Mouse (Mus musculus) liver, embryonic 14.5 days (tissue): ENCODE measurements around the gene Ccdc69. TPM values are rescaled to one million over a fixed set of nuclear protein-coding genes. Genes with fewer than 3 reads are reported as not detected.

Source experiments
- ATAC-seq: fragments of 200-750 bp; cut with Nextera tagmentation; 2 replicates; pipeline ENCODE4 v1.8.0; 2017; ENCODE audit warnings: moderate number of reproducible peaks, mild to moderate bottlenecking, moderate library complexity; ENCODE audit not compliant: insufficient read depth
- DNase-seq, 3 experiments: peaks; one replicate each; pipeline ENCODE4 v3.0.0-alpha.2; 2012 to 2013; ENCODE audit warnings: low read depth in 3 of 3, low spot score in 3 of 3
- H3K27ac ChIP-seq: fragments of 300-500 bp; sonication (generic); 2 replicates; pipeline ENCODE4 v1.5.1; 2014; ENCODE audit warnings: moderate library complexity, mild to moderate bottlenecking, control low read depth, inconsistent platforms
- H3K27me3 ChIP-seq: fragments of 300-500 bp; sonication (generic); 2 replicates; pipeline ENCODE4 v1.6.1; 2014; ENCODE audit warnings: mild to moderate bottlenecking, low read length, moderate library complexity; ENCODE audit not compliant: control insufficient read depth, insufficient read depth
- H3K36me3 ChIP-seq: fragments of 300-500 bp; sonication (generic); replicated peaks from 2 replicates; pipeline ENCODE4 v1.6.1; 2014; ENCODE audit warnings: low read depth; ENCODE audit not compliant: control insufficient read depth, insufficient read depth
- H3K4me1 ChIP-seq, 2 experiments: fragments of 200-500 bp in 1 of 2; fragments of 300-500 bp in 1 of 2; sonication (generic) in 1 of 2; replicated peaks; 2 replicates each; pipeline ENCODE4 v1.6.1; 2012 to 2014; ENCODE audit warnings: antibody characterized with exemption in 1 of 2, inconsistent platforms in 1 of 2, low read length in 1 of 2; ENCODE audit not compliant: control insufficient read depth in 2 of 2, insufficient read depth in 2 of 2
- H3K4me2 ChIP-seq: fragments of 300-500 bp; sonication (generic); 2 replicates; pipeline ENCODE4 v1.6.1; 2014; ENCODE audit warnings: low read depth, mild to moderate bottlenecking, control low read depth, moderate library complexity
- H3K4me3 ChIP-seq, 2 experiments: fragments of 200-500 bp in 1 of 2; fragments of 300-500 bp in 1 of 2; sonication (generic) in 1 of 2; 2 replicates each; pipeline ENCODE4 v1.5.1; 2012 to 2014; ENCODE audit warnings: low read depth in 2 of 2, low read length in 2 of 2, mild to moderate bottlenecking in 2 of 2, control low read depth in 1 of 2, inconsistent platforms in 1 of 2, moderate library complexity in 1 of 2; ENCODE audit not compliant: insufficient read depth in 1 of 2
- H3K9ac ChIP-seq: fragments of 300-500 bp; sonication (generic); replicated peaks from 2 replicates; pipeline ENCODE4 v1.6.1; 2014; ENCODE audit warnings: mild to moderate bottlenecking, control low read depth, moderate library complexity
- H3K9me3 ChIP-seq: fragments of 300-500 bp; sonication (generic); 2 replicates; pipeline ENCODE4 v1.6.1; 2016; ENCODE audit warnings: low read length, mixed read lengths; ENCODE audit not compliant: control insufficient read depth
- CTCF ChIP-seq: IDR thresholded peaks from 2 replicates; pipeline ENCODE4 v1.5.1; 2016; ENCODE audit warnings: antibody characterized with exemption, low read depth, control low read depth
- EP300 ChIP-seq: IDR thresholded peaks from 2 replicates; pipeline ENCODE4 v1.6.1; 2016; ENCODE audit warnings: antibody characterized with exemption, low read depth
- whole genome bisulfite sequencing: fragments of 180-500 bp; shearing (Covaris S2); extraction: QIAGEN DNeasy Blood & Tissue Kit; methylation state at CpG from one replicate; pipeline ENCODE4 v1.1.7; 2014; ENCODE audit not compliant: insufficient replicate concordance; 5-methylcytosine and 5-hydroxymethylcytosine counted together
- polyA plus RNA-seq, 2 experiments: library from polyadenylated mRNA; depleted of rRNA in 1 of 2; stranded (reverse) in 1 of 2; unstranded in 1 of 2; fragments of >200 nt; fragmentation: Nextera tagmentation in 1 of 2; extraction: Ambion mirVana in 1 of 2; gene quantifications; 2 replicates each; pipeline versions ENCODE4 v1.2.1 to v1.2.3; 2012 to 2014

Ccdc69 gene
- polyA plus RNA-seq, 2 experiments, result 0.77 to 1.1 TPM

- H3K9me3 ChIP-seq, result no peaks in the 10 kb centered on the region
- no peak overlapping the region for H3K4me2 ChIP-seq
- no peaks in the 10 kb centered on the region for H3K27me3 ChIP-seq
- WGBS, result 62% methylated on average over 9 of the region's 9 CpGs
- H3K4me3 ChIP-seq, result no peak overlapping the region
- H3K27ac ChIP-seq, result no peak overlapping the region
- peaks cover 0 to 5% of the 10 kb centered on the region in 2 experiments; a peak in 2 of 4 replicates for H3K4me1 ChIP-seq
- ATAC-seq, result no peak
- no peaks in the 10 kb centered on the region for H3K36me3 ChIP-seq
- H3K9ac ChIP-seq, result no peak overlapping the region
- no peak for DNase-seq
- TF ChIP-seq CTCF (no peak), EP300 (no peak)
These were observed 62.1 kb downstream of the Ccdc69 start for GRCm38 (mm10) chr11:55015831-55016241.

- no peak for TF ChIP-seq EP300
- ATAC-seq, result no peak
- DNase-seq, result no peak
- Histone ChIP-seq H3K36me3 (no peaks in the 10 kb centered on the region), H3K9ac (no peak overlapping the region), H3K27ac (no peak overlapping the region), H3K4me2 (no peak overlapping the region), H3K9me3 (no peaks in the 10 kb centered on the region), H3K4me1 (peaks cover 0 to 5% of the 10 kb centered on the region in 2 experiments; a peak in 2 of 4 replicates), H3K27me3 (no peaks in the 10 kb centered on the region), H3K4me3 (no peak overlapping the region)
- 71% methylated on average over 3 of the region's 3 CpGs for WGBS
These were observed 62.7 kb downstream of the Ccdc69 start for GRCm38 (mm10) chr11:55015264-55015663.

GRCm38 (mm10) chr11:55013802-55014201, 64.1 kb downstream of the Ccdc69 start:
- ATAC-seq (no peak), DNase-seq (no peak)
- Histone ChIP-seq H3K9ac (no peak overlapping the region), H3K9me3 (no peaks in the 10 kb centered on the region), H3K27ac (no peak overlapping the region), H3K36me3 (no peaks in the 10 kb centered on the region), H3K4me2 (no peak overlapping the region), H3K4me1 (peaks cover 0 to 2% of the 10 kb centered on the region in 2 experiments; a peak in 1 of 4 replicates), H3K27me3 (no peaks in the 10 kb centered on the region), H3K4me3 (no peak overlapping the region)
- no peak for TF ChIP-seq CTCF
- no peak for TF ChIP-seq EP300
- 60% methylated on average over 6 of the region's 6 CpGs for WGBS

GRCm38 (mm10) chr11:55012551-55013521, 65.1 kb downstream of the Ccdc69 start:
- Histone ChIP-seq H3K4me1 (peaks cover 0 to 2% of the 10 kb centered on the region in 2 experiments; a peak in 1 of 4 replicates), H3K27me3 (no peaks in the 10 kb centered on the region), H3K27ac (no peak overlapping the region), H3K4me3 (no peak overlapping the region), H3K9ac (no peak overlapping the region), H3K9me3 (no peaks in the 10 kb centered on the region), H3K4me2 (no peak overlapping the region), H3K36me3 (no peaks in the 10 kb centered on the region)
- no peak for TF ChIP-seq EP300
- TF ChIP-seq CTCF, result no peak
- DNase-seq, result no peak
- WGBS, result 62% methylated on average over 5 of the region's 5 CpGs
- no peak for ATAC-seq

- DNase-seq (no peak), ATAC-seq (no peak)
- Histone ChIP-seq H3K27me3 (no peaks in the 10 kb centered on the region), H3K4me3 (no peak overlapping the region), H3K9ac (no peak overlapping the region), H3K4me1 (peaks cover 0 to 2% of the 10 kb centered on the region in 2 experiments; a peak in 1 of 4 replicates), H3K4me2 (no peak overlapping the region), H3K27ac (no peak overlapping the region), H3K9me3 (no peaks in the 10 kb centered on the region), H3K36me3 (no peaks in the 10 kb centered on the region)
- TF ChIP-seq EP300 (no peak), CTCF (no peak)
- 59% methylated on average over 3 of the region's 3 CpGs for WGBS
These were observed 66.5 kb downstream of the Ccdc69 start for GRCm38 (mm10) chr11:55011440-55011839.
